34 mouse cellular contexts compared by ENCODE assay signal in genomic region chr3:158479677-158480076, GRCm38 (mm10).
"Had no signal": no experiment of that assay in that cellular context is flagged by ENCODE, and none has a peak within 500 bp of the region (broad histone marks: within the 10 kb centered on the region; RNA-seq: fewer than 3 reads in every experiment).

No protein-coding gene starts in this region.

- H3K27ac ChIP-seq: heart, embryonic 10.5 days; heart, embryonic 13.5 days; heart, embryonic 15.5 days; hindbrain, embryonic 10.5 days; hindbrain, embryonic 12.5 days; hindbrain, embryonic 13.5 days; hindbrain, embryonic 14.5 days; hindbrain, embryonic 15.5 days; hindbrain, postnatal 0 days; intestine, embryonic 15.5 days; kidney, embryonic 15.5 days; kidney, postnatal 0 days; layer of hippocampus, adult 2 months; left cerebral cortex, adult 2 months had no signal

- DNase-seq: heart, postnatal 10 days; heart, postnatal 14 days; heart, postnatal 36 days; heart, postnatal 4 days; kidney, adult 11 months; kidney, adult 18-20 months; kidney, adult 2 months; kidney, adult 8-10 months; kidney, adult 9 months; kidney, postnatal 10 days; kidney, postnatal 14 days; kidney, postnatal 25 days; kidney, postnatal 36 days; layer of hippocampus, adult 9-11 months; layer of hippocampus, postnatal 36 days had no signal

- H3K9ac ChIP-seq: heart, embryonic 13.5 days; heart, embryonic 15.5 days; hindbrain, embryonic 12.5 days; hindbrain, embryonic 13.5 days; hindbrain, embryonic 14.5 days; hindbrain, embryonic 15.5 days; intestine, embryonic 15.5 days; kidney, embryonic 15.5 days had no signal

- H3K4me2 ChIP-seq: heart, embryonic 11.5 days; heart, embryonic 13.5 days; heart, embryonic 15.5 days; hindbrain, embryonic 12.5 days; hindbrain, embryonic 13.5 days; hindbrain, embryonic 14.5 days; hindbrain, embryonic 15.5 days; intestine, embryonic 15.5 days; kidney, embryonic 15.5 days had no signal

- H3K4me3 ChIP-seq: heart, embryonic 10.5 days; heart, embryonic 13.5 days; heart, embryonic 15.5 days; hindbrain, embryonic 10.5 days; hindbrain, embryonic 12.5 days; hindbrain, embryonic 13.5 days; hindbrain, embryonic 15.5 days; intestine, embryonic 15.5 days; kidney, embryonic 15.5 days; layer of hippocampus, adult 2 months; left cerebral cortex, adult 2 months had no signal

- H3K9me3 ChIP-seq: heart, embryonic 10.5 days; heart, embryonic 13.5 days; heart, embryonic 15.5 days; hindbrain, embryonic 10.5 days; hindbrain, embryonic 12.5 days; hindbrain, embryonic 13.5 days; hindbrain, embryonic 15.5 days; intestine, embryonic 15.5 days; kidney, embryonic 15.5 days had no signal

- H3K27me3 ChIP-seq: heart, embryonic 13.5 days; heart, embryonic 15.5 days; hindbrain, embryonic 12.5 days; hindbrain, embryonic 13.5 days; hindbrain, embryonic 15.5 days; intestine, embryonic 15.5 days; kidney, embryonic 15.5 days had no signal

- ATAC-seq: hindbrain, embryonic 16.5 days; hindbrain, postnatal 0 days; inflammation-experienced regulatory T-cells, adult 6 months; intestine, embryonic 15.5 days; intestine, embryonic 16.5 days; intestine, postnatal 0 days had no signal

- H3K4me1 ChIP-seq: heart, embryonic 10.5 days; heart, embryonic 13.5 days; heart, embryonic 15.5 days; hindbrain, embryonic 10.5 days; hindbrain, embryonic 12.5 days; hindbrain, embryonic 13.5 days; hindbrain, embryonic 15.5 days; intestine, embryonic 15.5 days; kidney, embryonic 15.5 days had no signal

- H3K36me3 ChIP-seq: heart, embryonic 10.5 days; heart, embryonic 13.5 days; heart, embryonic 15.5 days; hindbrain, embryonic 10.5 days; hindbrain, embryonic 12.5 days; hindbrain, embryonic 13.5 days; hindbrain, embryonic 15.5 days; intestine, embryonic 15.5 days; kidney, embryonic 15.5 days had no signal
